Mouse (Mus musculus): Measurements from ENCODE around the gene Sertad2. TPM values are rescaled to one million over a fixed set of nuclear protein-coding genes. Genes with fewer than 3 reads are reported as not detected.

Gene Sertad2
- polyA plus RNA-seq, 1 experiment from 2014 or later = 31.8 TPM

DNA sequence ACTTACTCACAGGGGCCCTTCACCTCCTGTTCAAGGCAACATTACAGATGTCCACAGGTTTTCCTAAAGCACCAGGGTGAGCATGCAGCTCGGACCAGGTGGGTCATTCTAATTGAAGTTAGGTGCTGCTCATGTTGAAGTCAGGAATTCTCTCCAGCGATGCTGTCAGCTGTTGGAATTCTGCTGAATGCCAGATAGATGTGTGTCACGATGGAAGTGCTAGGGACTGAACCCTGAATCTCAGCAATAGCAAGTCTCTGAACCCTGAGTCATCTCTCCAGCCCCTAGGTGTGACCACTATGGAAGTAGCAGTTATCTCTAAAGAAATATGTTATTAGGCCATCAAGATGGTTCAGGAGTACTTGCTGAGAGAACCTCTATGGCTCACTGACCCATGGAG is 102.5 kb downstream of the Sertad2 start:
- H3K9me3 ChIP-seq = no peaks in the 10 kb centered on the region
- no peak for DNase-seq (ENCODE audit: low spot score)
- WGBS = 76% methylated on average over 3 of the region's 3 CpGs
- peaks cover 82% of the 10 kb centered on the region for H3K4me1 ChIP-seq (replicated peaks)
- no peak overlapping the region for H3K4me3 ChIP-seq
- H3K36me3 ChIP-seq = peaks cover 8% of the 10 kb centered on the region
- peak overlapping the region; percentile 9; the same call in 1 of the 2 replicates for H3K27ac ChIP-seq
- no peaks in the 10 kb centered on the region for H3K27me3 ChIP-seq (ENCODE audit: insufficient read depth, poor library complexity, severe bottlenecking)

DNA sequence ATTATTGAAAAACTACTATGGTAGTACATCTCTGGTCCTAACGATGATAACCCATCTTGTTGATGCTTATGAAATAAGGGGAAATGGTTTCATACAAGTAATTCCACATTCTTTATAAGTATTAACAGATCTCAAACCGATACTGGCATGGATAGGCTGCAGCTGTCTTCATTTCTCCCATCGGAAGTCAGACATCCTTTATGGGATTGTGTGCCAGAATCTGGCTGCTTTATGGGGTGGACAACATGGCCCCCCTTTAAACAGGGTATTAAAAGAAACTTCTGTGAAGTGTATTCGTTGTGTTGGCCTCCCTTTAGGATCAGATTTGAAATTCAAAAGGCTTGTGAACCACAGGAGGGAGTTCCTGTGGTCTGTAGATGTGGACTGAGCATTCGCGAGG is 103.1 kb downstream of the Sertad2 start:
- no peak for DNase-seq (ENCODE audit: low spot score)
- 55% methylated on average over 6 of the region's 6 CpGs for WGBS
- H3K9me3 ChIP-seq = no peaks in the 10 kb centered on the region
- peak overlapping the region; percentile 77 for H3K27ac ChIP-seq
- peaks cover 8% of the 10 kb centered on the region for H3K36me3 ChIP-seq
- no peaks in the 10 kb centered on the region for H3K27me3 ChIP-seq (ENCODE audit: insufficient read depth, poor library complexity, severe bottlenecking)
- peaks cover 82% of the 10 kb centered on the region for H3K4me1 ChIP-seq (replicated peaks)
- H3K4me3 ChIP-seq = no peak overlapping the region

DNA sequence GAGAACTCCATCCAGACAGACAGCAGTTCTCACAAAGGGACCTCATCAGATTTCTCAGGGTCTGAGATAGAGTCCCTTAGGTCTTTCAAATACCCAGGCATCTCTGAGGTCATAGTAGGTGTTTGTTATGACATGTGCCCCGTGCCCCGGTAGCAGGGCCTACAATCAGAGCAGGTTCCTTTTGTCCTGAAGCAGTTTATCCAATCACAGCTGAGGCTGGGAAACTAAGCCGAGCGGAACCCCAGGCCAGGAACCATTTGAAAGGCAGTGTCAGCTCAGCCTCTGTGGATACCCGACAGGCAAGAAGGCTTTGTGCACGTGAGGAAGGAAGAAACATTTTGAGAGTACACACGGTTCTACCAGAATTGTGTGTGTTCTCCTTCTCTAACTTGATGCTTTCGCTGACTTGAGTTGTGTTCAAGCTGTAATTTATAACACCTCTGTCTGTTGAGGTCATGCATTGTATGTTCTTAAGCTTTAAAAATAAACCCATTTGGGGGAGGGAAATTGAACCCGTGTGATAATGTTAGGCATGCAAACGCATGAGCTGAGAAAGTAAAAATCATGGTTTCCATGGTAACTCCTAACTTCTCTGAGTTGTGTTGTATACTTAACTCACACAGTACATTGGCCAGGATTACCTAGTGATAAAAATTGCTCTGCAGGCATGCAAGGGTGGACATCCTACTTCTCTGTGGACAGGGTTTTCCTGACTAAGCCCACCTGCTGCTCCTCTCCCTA is 104.1 kb downstream of the Sertad2 start:
- no peak overlapping the region for H3K4me3 ChIP-seq
- 29% methylated on average over 10 of the region's 10 CpGs for WGBS
- peaks cover 85% of the 10 kb centered on the region for H3K4me1 ChIP-seq (replicated peaks)
- peak overlapping the region; percentile 84 for H3K27ac ChIP-seq
- peak; percentile 46 for DNase-seq (ENCODE audit: low spot score)
- H3K36me3 ChIP-seq = peaks cover 8% of the 10 kb centered on the region
- no peaks in the 10 kb centered on the region for H3K9me3 ChIP-seq
- H3K27me3 ChIP-seq (ENCODE audit: insufficient read depth, poor library complexity, severe bottlenecking) = no peaks in the 10 kb centered on the region

- DNase-seq (ENCODE audit: low spot score) = peak; percentile 76
- WGBS = 31% methylated on average over 19 of the region's 19 CpGs
- Histone ChIP-seq H3K9me3 (no peaks in the 10 kb centered on the region), H3K4me1 (replicated peaks) (peaks cover 88% of the 10 kb centered on the region), H3K27me3 (ENCODE audit: insufficient read depth, poor library complexity, severe bottlenecking) (no peaks in the 10 kb centered on the region), H3K36me3 (peaks cover 10% of the 10 kb centered on the region), H3K27ac (peak overlapping the region; percentile 84), H3K4me3 (no peak overlapping the region)
Observed at GRCm38 (mm10) chr11:20647902-20648625, 105.0 kb downstream of the Sertad2 start.

DNA sequence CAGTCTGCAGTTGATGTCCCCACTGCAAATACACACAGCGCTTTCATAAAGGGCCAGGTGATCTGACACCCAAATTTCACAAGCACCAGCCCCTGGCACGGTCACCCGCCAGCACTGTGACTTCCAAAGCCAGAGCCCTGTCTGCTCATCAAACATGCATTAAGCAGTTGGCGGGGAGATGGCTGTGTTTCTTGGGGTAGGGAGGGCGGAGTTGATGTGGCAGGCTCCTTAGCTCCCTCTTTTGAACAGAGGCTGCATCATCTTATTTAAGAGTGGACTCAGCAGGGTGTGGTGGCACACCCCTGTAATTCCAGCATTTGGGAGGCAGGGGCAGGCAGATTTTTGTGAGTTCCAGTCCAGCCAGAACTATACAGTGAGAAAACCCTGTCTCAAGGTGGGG is 106.4 kb downstream of the Sertad2 start:
- peak; percentile 61 for DNase-seq (ENCODE audit: low spot score)
- no peaks in the 10 kb centered on the region for H3K9me3 ChIP-seq
- WGBS = 37% methylated on average over 5 of the region's 5 CpGs
- peak overlapping the region; percentile 21 for H3K4me3 ChIP-seq
- no peaks in the 10 kb centered on the region for H3K27me3 ChIP-seq (ENCODE audit: insufficient read depth, poor library complexity, severe bottlenecking)
- H3K4me1 ChIP-seq (replicated peaks) = peaks cover 89% of the 10 kb centered on the region
- H3K27ac ChIP-seq = peak overlapping the region; percentile 85
- peaks cover 20% of the 10 kb centered on the region for H3K36me3 ChIP-seq

GRCm38 (mm10) chr11:20650006-20650639 is 107.1 kb downstream of the Sertad2 start:
- Histone ChIP-seq H3K4me3 (peak overlapping the region; percentile 21), H3K9me3 (no peaks in the 10 kb centered on the region), H3K27ac (peak overlapping the region; percentile 85), H3K4me1 (replicated peaks) (peaks cover 89% of the 10 kb centered on the region), H3K36me3 (peaks cover 20% of the 10 kb centered on the region), H3K27me3 (ENCODE audit: insufficient read depth, poor library complexity, severe bottlenecking) (no peaks in the 10 kb centered on the region)
- peak; percentile 73 for DNase-seq (ENCODE audit: low spot score)
- 34% methylated on average over 17 of the region's 17 CpGs for WGBS

GRCm38 (mm10) chr11:20651166-20651565 is 108.1 kb downstream of the Sertad2 start:
- no peak overlapping the region for H3K4me3 ChIP-seq
- peaks cover 20% of the 10 kb centered on the region for H3K36me3 ChIP-seq
- no peaks in the 10 kb centered on the region for H3K27me3 ChIP-seq (ENCODE audit: insufficient read depth, poor library complexity, severe bottlenecking)
- H3K27ac ChIP-seq = peak overlapping the region; percentile 85
- 60% methylated on average over 1 of the region's 1 CpGs for WGBS
- DNase-seq (ENCODE audit: low spot score) = no peak
- H3K4me1 ChIP-seq (replicated peaks) = peaks cover 89% of the 10 kb centered on the region
- no peaks in the 10 kb centered on the region for H3K9me3 ChIP-seq

GRCm38 (mm10) chr11:20655795-20656710 is 113.0 kb downstream of the Sertad2 start:
- H3K9me3 ChIP-seq = no peaks in the 10 kb centered on the region
- peaks cover 12% of the 10 kb centered on the region; the same call in 1 of the 2 replicates for H3K36me3 ChIP-seq
- peak overlapping the region; percentile 97 for H3K27ac ChIP-seq
- peak; percentile 90 for DNase-seq (ENCODE audit: low spot score)
- peaks cover 70% of the 10 kb centered on the region for H3K4me1 ChIP-seq (replicated peaks)
- WGBS = 8% methylated on average over 18 of the region's 18 CpGs
- H3K27me3 ChIP-seq (ENCODE audit: insufficient read depth, poor library complexity, severe bottlenecking) = no peaks in the 10 kb centered on the region
- peak overlapping the region; percentile 39 for H3K4me3 ChIP-seq

- Histone ChIP-seq H3K9me3 (no peaks in the 10 kb centered on the region), H3K27me3 (ENCODE audit: insufficient read depth, poor library complexity, severe bottlenecking) (no peaks in the 10 kb centered on the region), H3K4me1 (replicated peaks) (peaks cover 65% of the 10 kb centered on the region), H3K4me3 (peak overlapping the region; percentile 39), H3K27ac (peak overlapping the region; percentile 97), H3K36me3 (peaks cover 12% of the 10 kb centered on the region; the same call in 1 of the 2 replicates)
- WGBS = 10% methylated on average over 10 of the region's 10 CpGs
- peak; percentile 63 for DNase-seq (ENCODE audit: low spot score)
Observed at GRCm38 (mm10) chr11:20656711-20657057, 113.6 kb downstream of the Sertad2 start.

- peaks cover 71% of the 10 kb centered on the region for H3K4me1 ChIP-seq (replicated peaks)
- H3K27ac ChIP-seq = peak overlapping the region; percentile 3; the same call in 1 of the 2 replicates
Observed at GRCm38 (mm10) chr11:20659094-20659493, 116.0 kb downstream of the Sertad2 start.

DNA sequence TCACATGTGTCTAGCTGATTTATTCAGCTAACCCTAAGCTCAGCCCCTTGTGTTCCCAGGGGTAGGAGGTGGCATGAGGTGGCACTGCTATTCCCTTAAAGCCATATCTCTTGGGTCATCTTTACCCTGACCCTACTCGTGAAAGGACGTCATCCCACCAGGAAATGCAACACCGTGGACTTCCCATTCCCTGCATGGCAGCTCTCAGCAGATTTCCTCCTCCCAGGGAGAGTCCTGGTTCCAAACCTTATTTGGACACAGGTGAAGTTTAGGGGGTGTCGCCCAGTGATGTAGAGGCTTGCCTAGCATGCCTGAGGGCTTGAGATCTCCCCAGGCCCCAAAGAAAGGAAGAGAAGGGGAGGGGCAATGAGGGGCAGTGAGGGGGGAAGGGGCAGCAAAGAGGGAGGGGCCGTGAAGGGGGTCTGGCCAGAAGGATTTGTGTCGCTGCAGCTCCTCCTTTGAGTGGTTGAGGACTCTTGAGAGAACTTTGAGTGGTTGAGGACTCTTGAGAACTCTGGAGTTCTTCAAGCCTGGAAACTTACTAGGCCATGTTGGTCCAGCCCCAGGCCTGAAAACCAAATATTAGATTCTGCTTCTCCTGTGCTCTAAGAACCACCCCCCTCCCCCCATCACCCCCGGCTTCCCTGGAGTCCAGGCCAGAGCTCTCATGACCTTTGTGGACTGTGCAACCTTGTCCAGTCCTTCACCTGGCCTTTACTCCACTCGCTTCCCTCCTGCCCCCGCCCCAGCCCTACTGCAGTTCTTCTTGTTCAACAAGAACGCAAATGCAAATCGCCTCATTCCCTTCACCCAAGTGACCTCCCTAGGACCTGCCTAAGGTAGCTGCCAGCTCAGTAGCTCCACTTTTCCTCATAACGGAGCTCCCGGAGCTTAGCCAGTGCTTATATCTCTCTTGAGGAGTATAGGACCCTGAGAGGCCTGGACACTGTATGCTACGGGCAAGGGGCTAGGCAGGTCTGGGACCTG is 117.4 kb downstream of the Sertad2 start:
- WGBS = 82% methylated on average over 14 of the region's 14 CpGs
- H3K27ac ChIP-seq = 0 out of 2 replicates have a peak overlapping the region, but pooled peaks have one; percentile 0
- H3K9me3 ChIP-seq = no peaks in the 10 kb centered on the region
- H3K4me3 ChIP-seq = no peak overlapping the region
- no peaks in the 10 kb centered on the region for H3K27me3 ChIP-seq (ENCODE audit: insufficient read depth, poor library complexity, severe bottlenecking)
- H3K4me1 ChIP-seq (replicated peaks) = peaks cover 71% of the 10 kb centered on the region
- DNase-seq (ENCODE audit: low spot score) = no peak
- no peaks in the 10 kb centered on the region for H3K36me3 ChIP-seq

More at GRCm38 (mm10) chr11:20659094-20659493, 116.0 kb downstream of the Sertad2 start:
- no peaks in the 10 kb centered on the region for H3K27me3 ChIP-seq (ENCODE audit: insufficient read depth, poor library complexity, severe bottlenecking)
- no peak for DNase-seq (ENCODE audit: low spot score)
- no peaks in the 10 kb centered on the region for H3K9me3 ChIP-seq
- no peak overlapping the region for H3K4me3 ChIP-seq
- H3K36me3 ChIP-seq = no peaks in the 10 kb centered on the region
- 84% methylated on average over 3 of the region's 3 CpGs for WGBS
